Mouse (Mus musculus): ENCODE results near the gene Cdrt4. TPM values are rescaled to one million over a fixed set of nuclear protein-coding genes. Genes with fewer than 3 reads are reported as not detected.

Gene Cdrt4
- polyA plus RNA-seq, 1 experiment from 2014 or later, result not detected

DNA sequence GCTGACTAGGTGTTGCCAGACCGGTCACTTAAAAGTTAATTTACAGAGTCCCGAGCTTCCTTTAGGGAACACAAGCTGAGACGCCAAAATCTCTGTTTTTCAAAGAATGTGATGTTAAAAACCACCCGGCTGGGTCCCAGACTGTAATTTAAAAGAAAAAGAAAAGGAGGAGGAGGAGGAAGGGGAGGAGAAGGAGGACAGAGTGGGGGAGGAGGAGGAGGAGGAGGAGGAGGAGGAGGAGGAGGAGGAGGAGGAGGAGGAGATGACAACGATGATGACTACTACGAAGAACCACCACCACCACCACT lies 30.3 kb upstream of the Cdrt4 start:
- CTCF ChIA-PET, result interaction anchor here (1.0 to 5.2 kb wide), 3 partner anchors 77 to 247 kb away, joined by 4 to 42 read pairs (median 5); no protein-coding TSS in a partner anchor
- TF ChIP-seq CTCF (IDR thresholded peaks at IDR 0.05), result no peak
- in situ Hi-C loops (cut with MboI; ENCODE audit: low pct_unique_long_range_greater_than_20kb), result loop anchor here (5.0 kb wide), 1 partner anchor 212 kb away; no protein-coding TSS in a partner anchor
- no peaks in the 10 kb centered on the region for H3K27me3 ChIP-seq
- no peak for DNase-seq (ENCODE audit: low read depth, low spot score)
- ATAC-seq, result no peak
- POLR2A ChIA-PET, result interaction anchor here (1.4 to 2.2 kb wide), 2 partner anchors 212 to 215 kb away, joined by 3 to 7 read pairs; no protein-coding TSS in a partner anchor

DNA sequence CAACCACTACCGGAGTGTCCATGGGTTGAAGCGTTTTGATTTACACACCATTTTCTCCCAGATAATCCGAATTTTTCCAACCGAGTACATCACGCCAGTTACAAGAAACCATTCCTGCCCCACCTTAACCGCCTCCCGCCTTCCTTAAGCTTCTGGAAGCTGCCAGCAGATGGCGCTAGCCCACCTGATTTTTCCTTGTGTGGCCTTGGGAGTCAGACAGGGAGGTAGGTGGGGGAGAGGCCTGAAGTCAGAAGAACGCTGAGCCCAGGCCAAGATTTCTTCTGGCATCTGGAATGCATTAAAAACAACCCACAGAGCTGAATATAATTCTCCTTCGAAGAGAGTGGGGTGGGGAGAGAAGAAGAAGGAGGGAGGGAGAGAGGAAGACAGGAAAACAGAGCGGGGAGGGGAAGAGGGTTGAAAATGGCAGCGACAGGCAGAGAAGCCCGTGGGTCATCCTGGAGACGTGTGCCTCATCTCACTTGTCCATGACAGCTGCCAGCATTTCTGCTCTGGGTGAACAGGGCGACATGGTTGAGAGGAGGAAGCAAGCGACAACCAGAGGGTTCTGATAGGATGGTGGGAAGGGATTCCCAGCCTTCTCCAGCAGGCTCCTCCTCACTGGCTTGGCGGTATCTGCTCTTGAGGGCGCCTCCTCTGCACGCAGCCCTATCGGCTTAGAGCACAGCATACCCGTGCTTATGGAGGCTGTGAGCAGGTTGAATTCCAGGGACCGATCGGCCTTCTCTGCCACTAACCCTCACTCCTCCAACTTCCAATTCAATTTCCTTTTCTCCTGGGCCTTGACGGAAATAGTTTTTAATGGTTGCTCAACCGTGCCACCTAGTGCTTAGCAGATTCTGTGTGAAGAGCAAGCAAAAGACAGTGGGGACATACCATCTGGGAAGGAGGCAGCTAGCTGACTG lies 29.7 kb upstream of the Cdrt4 start:
- DNase-seq (ENCODE audit: low read depth, low spot score), result peak; percentile 76
- no peaks in the 10 kb centered on the region for H3K27me3 ChIP-seq
- in situ Hi-C loops (cut with MboI; ENCODE audit: low pct_unique_long_range_greater_than_20kb), result loop anchor here (5.0 kb wide), 1 partner anchor 211 kb away; no protein-coding TSS in a partner anchor
- TF ChIP-seq CTCF (IDR thresholded peaks at IDR 0.05), result peak; percentile 97
- ChIA-PET CTCF (interaction anchor here (0.7 to 5.2 kb wide), 6 partner anchors 23 to 246 kb away, joined by 3 to 42 read pairs (median 4); no protein-coding TSS in a partner anchor), POLR2A (interaction anchor here (1.4 to 2.2 kb wide), 2 partner anchors 212 to 214 kb away, joined by 3 to 7 read pairs; no protein-coding TSS in a partner anchor)
- ATAC-seq, result peak; percentile 89

DNA sequence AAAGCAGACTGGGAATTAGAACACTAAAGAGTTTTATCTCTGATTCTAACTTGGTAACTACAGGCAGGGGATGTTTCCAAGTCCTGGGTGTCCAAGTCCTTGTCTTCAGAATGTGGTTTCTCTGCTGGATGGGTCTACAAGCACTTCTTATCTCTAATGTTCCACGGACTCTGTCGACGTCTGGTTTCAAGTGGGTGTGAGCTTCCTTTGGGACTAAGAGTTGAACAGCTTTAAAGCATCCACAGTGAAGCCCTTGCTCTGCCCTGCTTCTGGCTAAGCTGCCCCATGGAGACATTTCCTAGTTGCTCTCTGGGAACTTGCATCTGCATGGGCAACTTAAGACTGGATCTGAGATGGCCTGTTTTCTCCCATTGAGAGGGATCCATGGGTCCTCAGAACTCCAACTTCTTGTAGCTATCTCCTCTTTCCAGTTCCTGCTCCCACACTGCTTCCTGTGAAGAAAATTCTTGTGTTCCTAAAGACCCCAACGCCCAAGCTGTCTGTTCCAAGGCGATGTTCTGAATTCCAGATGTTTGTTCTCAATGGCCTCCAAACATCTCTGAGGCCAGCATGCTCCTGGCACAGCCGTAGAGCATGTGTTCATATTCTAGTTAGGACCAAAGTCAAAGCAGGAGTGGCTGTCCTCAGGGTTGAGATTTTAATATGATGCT lies 26.8 kb upstream of the Cdrt4 start:
- ATAC-seq, result no peak
- DNase-seq (ENCODE audit: low read depth, low spot score), result no peak
- in situ Hi-C loops (cut with MboI; ENCODE audit: low pct_unique_long_range_greater_than_20kb), result loop anchor here (5.0 kb wide), 1 partner anchor 208 kb away; no protein-coding TSS in a partner anchor
- ChIA-PET POLR2A (no interaction called here), CTCF (interaction anchor here (1.4 to 5.2 kb wide), 2 partner anchors 131 to 211 kb away, joined by 3 to 42 read pairs; no protein-coding TSS in a partner anchor)
- H3K27me3 ChIP-seq, result no peaks in the 10 kb centered on the region
- no peak for TF ChIP-seq CTCF (IDR thresholded peaks at IDR 0.05)

DNA sequence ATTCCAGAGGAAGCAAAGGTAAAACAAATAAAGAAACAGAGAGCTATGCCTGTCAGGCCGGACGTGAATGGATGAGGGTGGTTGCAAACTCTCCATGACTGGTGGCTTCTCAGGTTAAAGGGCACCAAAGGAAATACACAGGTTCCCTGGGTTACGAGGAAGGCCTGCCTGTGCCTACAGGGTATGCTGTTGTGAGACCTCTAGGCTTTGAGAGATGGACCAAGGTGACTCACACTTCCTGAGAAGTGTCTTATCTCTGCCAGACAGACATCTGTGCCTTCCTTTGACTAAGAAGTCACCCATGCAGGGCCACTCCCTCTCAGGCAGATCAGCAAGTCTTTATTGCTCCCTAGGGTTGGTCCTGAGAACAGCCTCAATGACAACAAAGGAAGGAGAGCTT lies 21.2 kb upstream of the Cdrt4 start:
- ATAC-seq, result no peak
- in situ Hi-C loops (cut with MboI; ENCODE audit: low pct_unique_long_range_greater_than_20kb), result no loop called here

DNA sequence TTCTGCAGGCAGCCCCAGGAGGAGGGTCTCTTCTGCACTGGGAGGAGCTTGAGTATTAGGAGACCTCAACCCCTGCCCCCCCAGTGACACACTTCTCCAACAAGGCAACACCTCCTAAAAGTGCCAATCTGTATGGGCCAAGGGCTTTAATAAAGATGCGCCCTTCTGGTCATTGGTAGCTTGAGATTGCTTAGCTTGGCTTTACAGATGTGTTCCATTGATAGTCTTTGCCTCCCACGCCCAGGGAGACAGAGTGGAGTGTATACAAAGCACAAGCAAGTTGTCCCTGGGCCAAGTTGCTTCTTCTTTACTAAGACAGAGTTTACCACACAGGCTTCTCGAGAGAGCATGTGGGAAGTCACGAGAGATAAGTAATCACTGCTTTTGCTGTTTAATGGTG lies 20.4 kb upstream of the Cdrt4 start:
- CTCF ChIA-PET, result no interaction called here
- in situ Hi-C loops (cut with MboI; ENCODE audit: low pct_unique_long_range_greater_than_20kb), result no loop called here
- no peak for ATAC-seq
- no peaks in the 10 kb centered on the region for H3K27me3 ChIP-seq
- DNase-seq (ENCODE audit: low read depth, low spot score), result no peak
- TF ChIP-seq CTCF (IDR thresholded peaks at IDR 0.05), result no peak
- POLR2A ChIA-PET, result no interaction called here

More for the DNA sequence above, 21.2 kb upstream of the Cdrt4 start:
- no peaks in the 10 kb centered on the region for H3K27me3 ChIP-seq
- ChIA-PET POLR2A (no interaction called here), CTCF (no interaction called here)
- no peak for DNase-seq (ENCODE audit: low read depth, low spot score)
- TF ChIP-seq CTCF (IDR thresholded peaks at IDR 0.05), result no peak

DNA sequence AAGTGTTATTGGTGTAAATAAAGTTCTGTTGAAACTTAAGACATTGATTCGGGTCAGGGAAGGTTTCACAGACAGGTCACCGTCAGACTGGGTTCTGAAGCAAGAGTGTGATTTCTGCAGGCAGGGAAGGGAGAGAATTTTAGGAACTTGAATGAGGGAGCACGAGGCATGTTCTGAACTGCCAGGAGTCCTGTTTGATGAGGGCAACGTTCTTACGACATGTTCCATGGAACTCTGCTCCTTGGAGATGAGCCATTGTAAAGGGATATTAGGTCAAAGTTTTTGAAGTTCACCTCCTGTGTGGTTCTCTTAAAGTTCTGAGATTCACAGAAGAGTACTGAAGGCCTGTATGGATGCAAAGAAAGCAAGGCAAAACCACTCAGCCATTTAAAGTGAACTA lies 19.9 kb upstream of the Cdrt4 start:
- no peaks in the 10 kb centered on the region for H3K27me3 ChIP-seq
- in situ Hi-C loops (cut with MboI; ENCODE audit: low pct_unique_long_range_greater_than_20kb), result no loop called here
- no peak for TF ChIP-seq CTCF (IDR thresholded peaks at IDR 0.05)
- CTCF ChIA-PET, result no interaction called here
- POLR2A ChIA-PET, result no interaction called here
- no peak for DNase-seq (ENCODE audit: low read depth, low spot score)
- ATAC-seq, result no peak

DNA sequence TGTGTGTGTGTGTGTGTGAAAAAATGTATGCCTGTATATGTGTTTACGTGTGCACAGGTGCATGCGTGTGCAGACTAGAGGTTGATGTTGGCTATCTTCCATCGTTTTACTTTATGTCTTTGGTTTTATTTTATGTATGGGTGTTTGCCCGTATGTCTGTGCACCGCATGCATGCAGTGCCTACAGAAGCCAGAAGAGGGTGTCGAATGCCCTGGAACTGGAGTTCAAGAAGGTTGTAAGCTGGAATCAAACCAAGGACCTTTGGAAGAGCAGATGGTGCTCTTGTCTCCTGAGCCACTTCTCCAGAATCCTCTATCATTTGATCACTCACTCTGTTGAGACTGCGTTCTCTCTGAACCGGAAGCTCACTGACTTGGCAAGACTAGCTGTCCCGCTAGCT lies 17.9 kb upstream of the Cdrt4 start:
- DNase-seq (ENCODE audit: low read depth, low spot score) (no peak), ATAC-seq (no peak)
- POLR2A ChIA-PET, result interaction anchor here (0.9 kb wide), 1 partner anchor 66 kb away, joined by 3 read pairs; no protein-coding TSS in a partner anchor

DNA sequence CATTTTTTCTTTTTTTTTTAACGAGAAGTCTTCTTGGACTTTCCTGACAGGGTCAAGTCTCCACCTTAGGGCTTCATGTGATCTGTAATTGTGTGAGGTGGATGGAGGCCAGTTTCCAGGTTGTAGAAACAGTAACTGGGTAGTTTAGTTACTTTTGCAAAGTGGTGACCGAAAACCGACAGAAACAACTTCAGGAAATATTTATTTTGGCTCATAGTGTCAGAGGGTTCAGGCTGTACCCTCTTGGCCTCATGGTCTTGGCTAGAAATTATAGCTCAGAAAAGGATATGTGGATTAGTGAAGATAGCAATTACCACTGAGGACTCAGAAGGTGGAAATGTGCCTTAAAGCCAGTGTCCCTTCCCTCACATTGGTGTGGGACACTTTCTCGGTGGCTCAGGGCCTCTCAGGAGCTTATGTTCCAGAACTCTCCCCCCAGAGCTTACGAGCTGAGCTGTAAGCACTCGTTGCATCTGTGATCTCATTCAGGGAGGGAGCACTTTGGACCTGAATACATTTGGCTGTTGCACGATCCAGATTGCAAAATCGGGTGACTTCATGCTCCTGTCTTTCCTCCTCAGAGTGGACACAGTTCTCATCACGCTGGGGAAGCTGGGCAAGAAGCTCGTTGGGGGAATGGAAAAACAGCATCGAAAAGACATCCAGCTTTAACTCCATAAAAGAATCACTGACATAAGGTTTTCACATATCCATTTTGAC lies 16.0 kb upstream of the Cdrt4 start:
- ChIA-PET POLR2A (no interaction called here), CTCF (no interaction called here)
- no peak for TF ChIP-seq CTCF (IDR thresholded peaks at IDR 0.05)
- H3K27me3 ChIP-seq, result no peaks in the 10 kb centered on the region
- DNase-seq (ENCODE audit: low read depth, low spot score), result no peak
- ATAC-seq, result no peak
- in situ Hi-C loops (cut with MboI; ENCODE audit: low pct_unique_long_range_greater_than_20kb), result no loop called here

More for the DNA sequence above, 17.9 kb upstream of the Cdrt4 start:
- in situ Hi-C loops (cut with MboI; ENCODE audit: low pct_unique_long_range_greater_than_20kb), result no loop called here
- no peaks in the 10 kb centered on the region for H3K27me3 ChIP-seq
- TF ChIP-seq CTCF (IDR thresholded peaks at IDR 0.05), result peak; percentile 59
- CTCF ChIA-PET, result no interaction called here

DNA sequence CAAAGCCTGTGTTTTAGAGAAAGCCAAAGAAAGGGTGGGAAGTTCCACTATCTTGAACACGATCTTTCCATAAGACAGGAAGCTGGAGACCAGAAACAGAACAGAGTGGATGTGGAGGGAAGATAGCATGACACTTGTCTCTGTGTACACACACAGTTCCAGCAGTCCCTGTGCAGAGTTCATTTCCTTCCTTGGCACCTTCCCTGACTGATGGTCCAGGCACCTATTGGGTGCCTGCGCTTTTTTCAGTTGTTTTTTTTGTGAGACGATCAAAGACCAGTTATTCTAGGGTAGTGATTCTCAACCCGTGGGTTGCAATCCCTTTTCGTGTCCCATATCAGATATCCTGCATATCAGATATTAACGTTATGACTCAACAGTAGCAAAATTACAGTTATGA lies 13.0 kb upstream of the Cdrt4 start:
- H3K27me3 ChIP-seq, result no peaks in the 10 kb centered on the region
- ChIA-PET CTCF (interaction anchor here (1.9 kb wide), 1 partner anchor 198 kb away, joined by 6 read pairs; no protein-coding TSS in a partner anchor), POLR2A (no interaction called here)
- no peak for TF ChIP-seq CTCF (IDR thresholded peaks at IDR 0.05)
- in situ Hi-C loops (cut with MboI; ENCODE audit: low pct_unique_long_range_greater_than_20kb), result no loop called here
- no peak for ATAC-seq
- DNase-seq (ENCODE audit: low read depth, low spot score), result no peak

DNA sequence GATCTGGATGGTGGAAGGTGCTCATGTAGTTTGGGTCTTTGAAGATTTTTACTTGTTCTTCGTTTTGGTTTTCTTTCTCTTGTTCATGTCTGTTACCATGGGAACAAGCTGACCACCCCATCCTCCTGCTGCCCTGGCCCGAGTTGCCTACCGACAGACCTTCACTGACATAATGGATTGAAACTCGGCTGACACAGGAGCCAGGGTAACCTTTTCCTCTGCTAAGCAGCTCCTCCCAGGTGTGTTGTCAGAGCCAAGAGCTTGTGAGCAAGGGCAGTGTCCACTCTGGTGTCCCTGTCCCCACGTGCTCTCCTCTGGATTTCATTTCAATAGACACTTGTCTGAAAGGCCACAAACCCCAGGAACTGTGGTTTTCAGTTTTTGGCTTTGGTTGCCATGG lies 12.1 kb upstream of the Cdrt4 start:
- no peaks in the 10 kb centered on the region for H3K27me3 ChIP-seq
- ATAC-seq, result no peak
- ChIA-PET CTCF (interaction anchor here (1.3 to 1.9 kb wide), 2 partner anchors 51 to 197 kb away, joined by 3 to 6 read pairs; no protein-coding TSS in a partner anchor), POLR2A (no interaction called here)
- DNase-seq (ENCODE audit: low read depth, low spot score), result no peak
- in situ Hi-C loops (cut with MboI; ENCODE audit: low pct_unique_long_range_greater_than_20kb), result no loop called here
- TF ChIP-seq CTCF (IDR thresholded peaks at IDR 0.05), result no peak

Data from Patski (cell line).